Mouse (Mus musculus) urinary bladder, postnatal 36 days (tissue): ENCODE measurements around the gene Hes2.

ENCODE experiments used
- DNase-seq, 2 experiments: peaks; one replicate each; pipeline ENCODE4 v3.0.0; 2022; ENCODE audit warnings: low spot score in 2 of 2, mixed read lengths in 1 of 2

The Hes2 gene

DNA sequence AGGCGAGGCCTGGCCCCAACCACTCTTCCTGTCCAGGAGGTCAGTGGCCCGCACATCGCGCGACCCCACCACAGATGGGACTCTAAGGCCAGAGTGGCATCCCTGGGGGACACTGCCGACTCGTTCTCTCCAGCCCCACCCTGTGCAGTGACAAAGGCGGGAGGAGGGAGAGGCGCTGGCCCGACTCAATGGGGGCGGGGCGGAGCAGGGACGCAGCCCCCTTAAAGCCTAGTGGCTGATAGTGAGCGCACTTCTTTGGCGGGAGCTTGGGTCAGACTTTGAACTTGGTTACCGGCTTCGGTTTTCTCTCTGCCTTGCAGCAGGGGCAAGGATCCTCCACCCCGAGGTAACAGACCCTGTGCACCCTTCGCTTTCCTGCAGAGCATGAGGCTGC, 615 bp downstream of the Hes2 start:
- no peak for DNase-seq

DNA sequence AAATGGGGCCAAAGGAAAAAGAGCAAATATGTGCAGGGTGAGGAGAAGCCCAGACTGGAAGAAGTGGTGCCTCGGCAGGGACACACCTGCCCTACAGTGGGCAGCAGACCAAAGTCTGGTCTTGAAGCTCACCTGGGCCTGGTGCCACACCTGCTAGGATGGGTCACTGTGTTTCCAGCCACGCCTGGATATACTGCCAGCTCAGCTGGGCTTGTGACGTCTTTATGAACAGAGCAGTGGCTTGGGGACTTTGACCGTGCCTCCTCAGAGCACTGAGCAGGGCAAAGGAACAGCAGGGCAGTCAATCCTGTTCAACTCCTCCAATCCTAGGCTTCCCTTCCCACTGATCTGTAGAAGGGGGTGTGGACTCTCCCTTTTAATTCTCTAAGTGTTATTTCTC, 2.1 kb downstream of the Hes2 start:
- DNase-seq: no peak

- no peak for DNase-seq
Observed at GRCm38 (mm10) chr4:152161601-152162000, 2.9 kb downstream of the Hes2 start.

- no peak for DNase-seq
Observed at GRCm38 (mm10) chr4:152162748-152163147, 4.1 kb downstream of the Hes2 start.

GRCm38 (mm10) chr4:152165036-152165931, 6.6 kb downstream of the Hes2 start:
- DNase-seq: peak; percentile 76 to 77

DNA sequence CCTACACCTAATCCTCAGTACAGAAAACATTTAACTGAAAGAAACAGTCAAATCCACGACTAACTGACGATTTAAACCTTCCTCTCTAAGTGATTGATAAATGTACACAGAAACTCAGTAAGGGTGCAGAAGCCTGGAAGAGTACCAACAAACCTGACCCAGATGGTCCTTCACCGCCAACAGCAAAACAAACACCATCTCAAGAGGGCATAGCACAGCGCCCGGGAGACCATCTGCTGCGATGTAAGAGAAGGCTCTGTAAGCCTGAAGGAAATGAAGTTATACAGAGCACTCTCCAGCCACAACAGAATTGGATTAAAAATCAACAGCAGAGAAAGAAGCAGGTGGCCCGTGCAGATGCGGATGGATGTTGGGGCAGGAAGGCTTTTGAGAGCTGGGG, 9.4 kb downstream of the Hes2 start:
- DNase-seq: no peak

DNA sequence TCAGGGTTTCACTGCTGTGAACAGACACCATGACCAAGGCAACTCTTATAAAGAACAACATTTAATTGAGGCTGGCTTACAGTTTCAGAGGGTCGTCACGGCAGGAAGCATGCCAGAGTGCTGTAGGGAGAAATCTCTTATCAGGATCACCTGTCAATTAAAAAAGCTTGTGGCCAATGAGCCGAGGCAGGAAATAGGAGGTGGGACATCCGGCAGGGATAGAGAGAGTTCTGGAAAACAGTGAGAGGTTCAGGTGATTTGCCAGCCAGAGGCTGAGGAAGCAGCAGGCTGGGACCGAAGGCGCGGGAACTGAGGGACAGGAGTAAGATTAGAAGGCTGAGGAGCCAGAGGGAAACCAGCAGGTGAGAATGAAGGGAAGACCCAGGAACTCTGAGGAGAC, 10.4 kb downstream of the Hes2 start:
- DNase-seq: no peak

- DNase-seq: no peak
Observed at GRCm38 (mm10) chr4:152170286-152170685, 11.6 kb downstream of the Hes2 start.

- DNase-seq: no peak
Observed at GRCm38 (mm10) chr4:152171543-152171942, 12.9 kb downstream of the Hes2 start.

DNA sequence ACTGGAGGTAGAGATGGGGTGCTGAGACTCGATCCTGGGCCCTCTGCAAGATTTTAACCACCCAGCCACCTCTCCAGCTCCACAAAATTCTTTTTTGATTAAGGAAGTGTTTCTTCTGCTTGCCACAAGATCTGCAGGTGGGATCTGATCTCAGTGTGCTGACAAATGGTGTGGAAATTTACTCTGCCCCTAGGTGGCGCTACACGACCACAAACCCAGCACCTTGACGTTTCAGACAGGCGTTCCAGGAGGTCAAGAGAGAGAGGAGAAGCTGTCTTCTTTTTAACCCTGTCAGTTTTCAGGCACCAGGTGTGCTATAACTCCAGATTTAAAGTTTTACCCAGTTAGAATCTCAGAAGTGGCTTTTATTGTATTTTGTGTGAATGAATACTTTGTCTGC, 14.4 kb downstream of the Hes2 start:
- DNase-seq: peak; percentile 70 to 82

DNA sequence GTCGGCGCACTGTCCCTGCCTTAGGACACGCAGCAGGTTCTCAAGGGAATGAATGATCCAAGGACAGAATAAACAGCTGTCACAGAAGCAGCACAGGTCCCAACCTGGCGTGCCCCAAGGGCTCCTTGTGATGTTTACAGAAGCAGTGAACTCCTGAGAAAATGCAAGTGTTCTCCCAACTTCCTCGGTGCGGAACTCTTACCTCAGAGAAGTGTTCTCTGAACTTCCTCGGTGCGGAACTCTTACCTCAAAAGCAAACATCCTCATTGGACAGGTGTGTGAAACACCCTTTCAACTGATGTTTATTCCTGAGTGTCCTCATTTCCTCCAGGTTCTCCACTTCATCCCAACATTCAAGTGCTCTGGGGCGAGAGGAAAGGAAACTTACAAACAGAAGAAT, 15.3 kb downstream of the Hes2 start:
- DNase-seq: no peak

DNA sequence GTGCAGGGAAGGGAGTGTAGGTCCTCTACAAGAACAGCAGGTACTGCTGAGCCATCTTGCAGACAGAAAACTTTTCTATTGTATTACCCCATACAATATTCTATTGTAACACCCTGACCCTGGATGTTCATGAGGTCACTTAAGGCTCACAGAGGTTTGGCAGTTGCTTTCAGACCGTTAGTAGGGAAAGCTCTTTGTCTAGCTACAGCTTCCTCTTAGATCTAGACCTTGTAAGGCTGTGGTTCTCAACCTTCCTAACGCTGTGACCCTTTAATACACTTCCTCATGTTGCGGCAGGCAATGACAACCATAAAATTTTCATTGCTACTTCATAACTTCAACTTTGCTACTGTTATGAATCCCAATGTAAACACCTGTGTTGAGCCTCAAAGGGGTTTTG, 18.0 kb downstream of the Hes2 start:
- DNase-seq: no peak

GRCm38 (mm10) chr4:152177174-152177536, 18.5 kb downstream of the Hes2 start:
- DNase-seq: no peak

DNA sequence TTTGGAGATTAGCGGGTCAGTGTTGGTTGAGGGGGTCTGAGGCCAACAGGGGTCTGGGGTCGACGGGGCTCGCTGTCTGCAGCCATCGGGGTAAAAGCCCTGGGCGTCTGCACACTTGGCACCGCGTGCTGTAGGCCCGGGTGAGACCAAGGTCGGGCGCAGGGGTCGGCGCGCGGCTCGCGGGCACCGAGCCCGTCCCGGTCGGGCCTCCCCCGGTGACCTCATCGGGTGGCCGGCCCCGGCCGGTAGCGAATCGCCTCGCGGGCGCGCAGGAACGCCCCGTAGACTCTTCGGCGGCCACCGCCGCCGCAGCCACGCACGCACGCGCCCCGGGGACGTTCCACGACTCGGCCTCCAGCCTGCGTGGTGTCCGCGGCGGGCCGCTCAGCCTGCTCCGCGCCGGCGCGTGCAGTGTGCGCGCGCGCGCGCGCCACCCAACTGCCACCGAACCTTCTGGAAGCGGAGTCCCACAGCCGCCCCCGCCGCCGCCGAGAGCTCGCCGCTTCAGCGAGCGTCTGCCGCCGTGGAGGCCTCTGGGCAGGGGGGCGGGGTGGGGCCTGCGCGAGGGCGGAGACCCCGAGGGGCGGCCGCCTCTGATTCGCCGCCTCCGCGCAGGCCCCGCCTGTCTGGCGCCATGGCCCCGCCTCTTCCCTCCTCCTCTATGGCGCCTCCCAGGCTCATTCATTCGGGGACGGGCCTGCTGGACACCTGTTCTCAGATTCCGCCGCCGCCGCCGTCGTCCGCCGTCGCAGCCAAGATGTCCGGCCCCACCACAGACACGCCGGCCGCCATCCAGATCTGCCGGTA, 19.1 kb downstream of the Hes2 start, which contains the start of gene Acot7:
TSS of gene Acot7 (plus strand) at position 598 of the 807 bp plus-strand sequence.
- DNase-seq: peak; percentile 85 to 89

DNA sequence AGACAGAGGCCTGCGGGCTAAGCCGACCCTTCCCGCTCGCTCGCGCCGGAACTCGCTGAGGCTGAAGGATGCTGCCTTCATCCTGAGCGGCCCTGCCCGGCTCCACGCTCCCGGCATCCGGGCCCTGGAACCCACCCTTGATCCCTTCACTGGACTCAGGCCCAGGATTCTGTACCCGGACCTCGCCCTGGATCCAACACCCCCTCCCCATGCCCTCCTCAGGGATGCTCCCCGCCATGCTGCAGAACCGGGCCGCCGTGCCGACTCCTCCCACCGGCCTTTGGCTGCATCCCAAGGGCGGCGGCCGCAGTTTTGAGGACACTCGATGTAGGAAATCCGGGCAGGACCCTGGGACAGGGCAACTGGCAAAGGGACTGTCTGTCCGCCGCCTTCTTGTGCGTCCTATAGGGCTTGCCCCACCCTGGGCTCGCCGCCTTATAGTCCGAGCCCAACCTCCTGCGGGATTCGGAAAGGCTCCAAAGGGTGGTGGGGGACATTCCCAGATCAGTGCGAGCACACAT, 19.7 kb downstream of the Hes2 start:
- no peak for DNase-seq

DNA sequence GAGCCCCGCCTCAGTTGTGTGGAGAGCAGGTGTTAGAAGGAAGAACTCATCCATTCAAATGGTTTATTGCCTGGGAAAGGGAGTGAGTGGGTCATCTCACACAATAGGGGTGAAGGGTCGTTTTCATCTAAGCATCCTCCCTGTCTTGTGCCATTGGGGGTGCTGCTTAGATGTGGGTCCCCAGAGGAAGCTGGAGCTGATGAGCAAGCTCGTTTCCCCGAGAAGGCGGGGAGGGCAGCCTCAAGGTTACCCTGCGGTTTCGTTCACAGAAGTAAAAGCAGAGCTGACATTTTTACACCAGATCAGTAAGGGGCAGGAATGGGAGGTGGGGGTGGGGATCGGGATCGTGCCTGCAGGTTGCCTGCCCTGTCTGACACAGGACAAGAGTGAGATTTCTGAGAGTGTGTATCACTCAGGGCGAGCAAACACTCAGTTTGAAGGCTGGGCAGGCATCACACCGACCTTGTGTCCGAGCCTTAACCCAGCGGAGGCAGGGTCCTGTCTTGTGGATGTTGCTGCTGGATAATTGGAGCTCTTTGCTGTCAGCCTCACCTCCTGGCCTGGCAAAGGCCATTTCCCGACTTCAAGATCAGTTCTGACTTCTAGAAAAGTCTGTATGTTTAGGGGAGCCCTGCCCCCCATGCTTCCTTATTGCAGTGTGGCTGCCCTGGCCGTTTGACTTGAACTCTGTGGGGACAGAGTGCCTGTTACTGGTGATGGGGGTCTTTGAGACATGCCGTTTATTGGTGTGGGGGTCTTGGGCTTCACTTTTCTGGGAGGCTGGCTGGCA, 20.4 kb downstream of the Hes2 start:
- DNase-seq: no peak

DNA sequence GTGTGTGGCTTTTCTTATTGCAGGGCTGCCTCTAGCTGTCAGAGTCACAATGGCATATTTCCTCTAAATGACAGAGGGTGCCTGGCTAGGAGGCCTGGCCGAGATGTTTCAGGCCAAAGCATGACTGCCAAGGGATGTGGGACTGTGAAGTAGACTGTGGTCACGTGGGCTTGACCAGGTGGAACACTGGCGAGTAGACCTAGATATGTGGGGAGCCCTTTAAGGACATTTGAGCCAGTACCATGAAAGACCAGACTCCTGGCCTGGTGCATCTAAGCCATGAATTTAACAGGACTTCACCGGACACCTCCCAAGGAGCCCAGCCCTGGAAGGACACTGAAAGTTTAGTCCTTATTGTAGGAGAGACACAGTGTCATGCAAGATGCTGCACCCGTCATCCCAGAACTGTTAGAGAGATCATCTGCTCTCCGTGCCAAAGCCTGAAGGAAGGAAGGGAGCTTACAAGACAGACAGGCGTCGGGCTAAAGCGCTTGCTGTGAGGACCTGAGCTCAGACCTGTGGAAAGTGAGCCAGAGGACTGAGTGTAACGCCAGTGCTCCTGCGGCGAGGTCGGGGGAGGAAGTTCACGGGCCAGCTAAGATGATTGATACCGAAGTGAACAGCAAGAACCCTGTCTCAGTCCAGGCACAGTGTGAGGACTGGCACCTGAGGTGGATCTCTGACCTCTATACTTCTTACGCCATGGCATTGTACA, 21.4 kb downstream of the Hes2 start:
- DNase-seq: no peak

DNA sequence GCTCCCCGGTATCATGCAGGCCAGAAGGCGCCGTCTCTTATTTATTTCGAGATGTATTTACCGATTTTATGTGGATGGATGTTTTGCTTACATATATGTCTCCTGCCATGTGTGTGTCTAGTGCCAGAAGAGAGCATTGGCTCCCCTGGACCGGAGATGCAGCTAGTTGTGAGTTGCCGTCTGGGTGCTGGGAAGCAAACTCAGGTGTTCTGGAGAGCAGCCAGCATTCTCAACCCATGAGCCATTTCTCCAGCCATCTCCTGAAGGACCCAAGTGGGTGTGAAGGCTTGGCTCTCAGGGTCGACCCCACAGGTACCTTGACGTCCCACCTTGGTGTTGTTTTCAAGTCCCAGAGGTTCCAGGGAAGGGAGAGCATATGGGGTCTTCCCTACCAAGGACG, 23.5 kb downstream of the Hes2 start:
- no peak for DNase-seq

- DNase-seq: no peak
Observed at GRCm38 (mm10) chr4:152184353-152185035, 25.8 kb downstream of the Hes2 start.

GRCm38 (mm10) chr4:152185137-152185509, 26.5 kb downstream of the Hes2 start:
- peak in 1 of 2 experiments; percentile 41 for DNase-seq
